Mouse (Mus musculus) gonadal fat pad, adult 2 months (tissue): ENCODE results near the gene Rac2. TPM values are rescaled to one million over a fixed set of nuclear protein-coding genes. Genes with fewer than 3 reads are reported as not detected.

Experiments
- DNase-seq: peaks from one replicate; pipeline ENCODE4 v3.0.0-alpha.2; 2012; ENCODE audit warnings: low read depth
- polyA plus RNA-seq: library from polyadenylated mRNA; depleted of rRNA; stranded (reverse); fragments of >200 nt; gene quantifications from 2 replicates; pipeline ENCODE4 v1.2.3, GENCODE M21; 2012

Rac2 gene
- polyA plus RNA-seq, 1 experiment, result 24.7 TPM

GRCm38 (mm10) chr15:78588900-78589299 lies 16.3 kb upstream of the Rac2 start:
- DNase-seq, result no peak

DNA sequence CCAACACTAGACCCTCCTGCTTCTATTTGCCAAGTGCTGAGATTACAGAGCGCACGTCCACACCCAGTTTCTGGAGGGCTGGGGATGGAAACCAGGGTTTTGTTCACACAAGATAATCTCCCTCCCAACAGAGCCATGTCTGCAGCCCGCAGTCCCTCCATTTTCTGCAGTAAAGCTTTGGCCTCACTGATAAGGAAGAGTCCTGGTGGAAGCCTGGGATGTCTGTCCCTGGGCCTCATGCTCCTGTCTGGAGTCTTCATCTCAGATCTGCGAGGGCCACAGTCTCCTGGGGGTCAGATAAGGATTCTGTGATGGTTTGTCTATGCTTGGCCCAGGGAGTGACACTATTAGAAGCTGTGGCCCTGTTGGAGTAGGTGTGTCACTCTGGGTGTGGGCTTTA lies 15.5 kb upstream of the Rac2 start:
- no peak for DNase-seq

DNA sequence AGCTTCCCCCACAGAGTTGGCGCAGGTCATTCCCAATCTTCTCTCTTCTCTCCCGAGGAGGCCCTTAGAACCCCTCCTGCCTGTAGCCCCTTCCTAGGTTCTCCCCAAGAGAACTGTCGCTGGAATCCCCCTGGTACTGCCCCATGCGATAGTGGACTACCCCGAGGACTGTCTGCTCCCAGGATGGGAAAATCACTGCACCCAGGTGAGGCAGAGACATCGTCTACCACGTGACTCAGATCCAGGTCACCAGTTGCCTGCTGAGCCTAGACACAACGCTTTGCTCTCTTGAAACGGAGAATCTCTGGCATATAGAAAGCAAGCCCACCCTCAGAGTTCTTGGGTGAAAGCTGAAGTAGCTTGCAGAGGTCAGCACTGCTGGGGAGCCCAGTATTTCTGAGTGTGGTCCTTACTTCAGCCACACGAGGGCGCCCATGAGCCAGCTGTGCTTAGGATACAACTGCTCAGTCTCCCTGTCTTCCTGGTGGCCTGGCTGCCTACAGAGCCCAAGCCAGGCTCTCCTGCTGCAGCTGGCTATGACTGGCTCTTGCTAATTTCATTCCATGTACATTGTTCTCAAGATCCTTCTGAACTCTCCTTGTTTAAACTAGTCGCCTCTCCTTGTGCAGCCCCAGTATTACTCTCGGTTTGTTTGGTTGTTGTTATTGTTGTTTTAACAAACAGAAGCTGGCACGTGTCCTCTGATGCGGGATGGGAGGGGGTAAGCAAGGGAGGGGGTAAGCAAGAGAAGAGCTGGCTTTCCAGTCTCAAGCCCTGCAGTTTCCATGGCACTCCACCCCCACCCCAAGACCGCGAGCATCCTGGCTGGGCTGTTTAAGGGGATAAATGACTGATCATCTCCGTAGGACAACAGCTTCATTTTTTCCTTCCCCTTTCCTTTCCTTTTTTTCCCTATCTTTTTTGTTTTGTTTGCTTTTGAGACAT lies 14.7 kb upstream of the Rac2 start:
- no peak for DNase-seq

DNA sequence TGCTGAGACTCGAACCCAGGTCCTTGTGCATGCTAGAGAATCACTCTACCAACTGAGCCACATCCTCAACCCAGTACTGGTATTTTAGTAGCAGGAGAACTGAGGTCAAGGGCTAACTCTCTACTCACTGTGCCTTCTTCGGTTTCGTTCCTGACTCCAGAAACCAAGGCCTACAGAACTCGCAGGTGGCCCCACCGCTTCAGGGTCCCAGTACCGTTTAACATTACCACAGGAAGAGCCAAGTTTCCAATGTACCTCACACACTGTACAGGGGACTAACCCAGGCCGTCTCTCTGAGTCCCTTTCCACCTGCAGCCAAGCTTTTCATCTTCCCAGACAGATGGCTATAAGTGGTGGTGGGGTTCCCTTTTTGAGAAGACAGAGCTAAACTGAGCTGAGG lies 12.8 kb upstream of the Rac2 start:
- no peak for DNase-seq

- no peak for DNase-seq
Observed at GRCm38 (mm10) chr15:78583352-78583751, 10.8 kb upstream of the Rac2 start.

DNA sequence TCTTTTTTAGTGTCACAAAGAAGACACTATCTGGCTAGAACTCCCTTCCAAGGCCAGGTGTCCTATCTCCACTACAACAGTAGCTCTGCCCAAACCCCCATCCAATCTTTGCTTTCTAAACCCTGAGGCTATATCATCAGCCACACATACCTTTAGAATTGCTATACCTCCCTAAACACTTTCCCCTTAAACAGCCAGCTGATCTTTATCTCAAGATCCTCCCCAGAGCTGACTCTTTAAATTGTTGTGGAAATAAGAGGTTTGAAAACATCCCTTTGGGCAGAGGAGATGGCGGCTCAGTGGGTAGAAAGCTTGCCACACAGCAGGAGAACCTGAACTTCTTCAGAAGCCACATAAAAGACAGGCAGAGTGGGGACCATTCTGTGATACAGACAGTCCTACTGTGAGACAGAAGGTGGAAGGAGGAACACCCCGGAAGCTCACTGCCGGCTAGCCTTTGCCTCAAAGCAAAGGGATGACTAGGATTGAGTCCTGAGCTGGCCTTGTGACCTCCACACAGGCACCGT lies 3.8 kb upstream of the Rac2 start:
- no peak for DNase-seq

GRCm38 (mm10) chr15:78572270-78572600 lies 348 bp downstream of the Rac2 start:
- DNase-seq, result no peak

GRCm38 (mm10) chr15:78571554-78572269 lies 871 bp downstream of the Rac2 start:
- DNase-seq, result no peak

- no peak for DNase-seq
Observed at GRCm38 (mm10) chr15:78570170-78570569, 2.4 kb downstream of the Rac2 start.

GRCm38 (mm10) chr15:78567608-78568120 lies 4.9 kb downstream of the Rac2 start:
- DNase-seq, result no peak

DNA sequence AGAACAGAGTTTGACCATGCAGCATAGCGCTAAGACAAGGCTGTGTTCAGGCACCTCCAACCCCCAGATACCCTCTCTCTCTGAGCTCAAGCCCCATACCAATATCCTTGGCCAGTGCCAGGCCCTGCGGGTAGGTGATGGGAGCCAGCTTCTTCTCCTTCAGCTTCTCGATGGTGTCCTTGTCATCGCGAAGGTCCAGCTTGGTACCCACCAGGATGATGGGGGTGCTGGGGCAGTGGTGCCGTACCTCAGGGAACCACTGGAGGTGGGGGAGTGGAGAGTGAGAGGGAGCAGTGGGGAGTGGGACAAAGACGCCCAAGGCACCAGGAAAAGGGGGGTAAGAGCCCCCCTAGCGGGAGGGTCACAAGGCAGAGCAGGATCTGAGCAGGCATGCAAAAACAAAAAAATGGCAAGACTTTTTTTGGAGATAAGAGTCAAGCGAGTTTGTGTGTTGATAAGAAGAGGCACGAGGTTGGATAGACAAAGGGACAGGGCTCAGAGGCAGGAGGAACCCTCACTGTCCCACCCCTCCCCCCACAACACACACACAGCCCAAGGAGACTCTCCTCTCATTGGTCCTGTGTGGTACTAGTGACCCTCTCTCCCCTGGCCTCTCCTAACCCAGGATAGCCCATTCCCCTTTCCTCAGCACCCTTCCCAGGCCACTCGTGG lies 7.7 kb downstream of the Rac2 start:
- DNase-seq, result no peak

DNA sequence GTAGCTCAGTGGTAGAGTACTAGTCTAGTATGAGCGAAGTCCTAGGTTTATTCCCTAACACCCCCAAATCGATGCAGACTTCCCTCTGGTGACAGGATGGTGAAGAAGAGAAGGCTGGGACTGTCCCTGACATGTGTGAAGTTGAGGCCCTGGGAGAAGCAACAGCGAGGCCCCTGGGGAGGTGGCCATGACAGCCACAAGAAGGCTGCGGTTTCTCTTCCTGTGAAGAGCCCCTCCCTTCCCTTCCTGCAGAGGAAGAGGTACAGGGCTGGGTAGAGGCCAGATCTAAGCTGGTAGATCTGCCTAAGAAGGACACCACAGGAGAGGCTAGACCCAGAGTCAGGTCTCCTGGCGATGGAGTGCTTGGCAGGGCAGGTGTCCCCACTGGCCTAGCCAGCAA lies 8.6 kb downstream of the Rac2 start:
- no peak for DNase-seq

DNA sequence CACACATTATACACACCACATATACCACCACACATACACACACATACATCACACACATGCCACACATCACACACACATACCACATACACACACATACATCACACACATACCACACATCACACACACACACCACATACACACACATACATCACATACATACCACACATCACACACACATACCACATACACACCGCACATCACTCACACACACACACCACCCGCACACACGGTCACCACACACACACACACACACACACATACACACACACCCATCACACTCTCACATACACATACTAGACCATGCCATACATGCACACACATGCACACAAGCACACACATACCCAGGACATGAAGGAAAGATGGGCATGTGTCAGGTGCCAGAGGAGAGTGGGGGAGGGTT lies 9.2 kb downstream of the Rac2 start:
- no peak for DNase-seq

DNA sequence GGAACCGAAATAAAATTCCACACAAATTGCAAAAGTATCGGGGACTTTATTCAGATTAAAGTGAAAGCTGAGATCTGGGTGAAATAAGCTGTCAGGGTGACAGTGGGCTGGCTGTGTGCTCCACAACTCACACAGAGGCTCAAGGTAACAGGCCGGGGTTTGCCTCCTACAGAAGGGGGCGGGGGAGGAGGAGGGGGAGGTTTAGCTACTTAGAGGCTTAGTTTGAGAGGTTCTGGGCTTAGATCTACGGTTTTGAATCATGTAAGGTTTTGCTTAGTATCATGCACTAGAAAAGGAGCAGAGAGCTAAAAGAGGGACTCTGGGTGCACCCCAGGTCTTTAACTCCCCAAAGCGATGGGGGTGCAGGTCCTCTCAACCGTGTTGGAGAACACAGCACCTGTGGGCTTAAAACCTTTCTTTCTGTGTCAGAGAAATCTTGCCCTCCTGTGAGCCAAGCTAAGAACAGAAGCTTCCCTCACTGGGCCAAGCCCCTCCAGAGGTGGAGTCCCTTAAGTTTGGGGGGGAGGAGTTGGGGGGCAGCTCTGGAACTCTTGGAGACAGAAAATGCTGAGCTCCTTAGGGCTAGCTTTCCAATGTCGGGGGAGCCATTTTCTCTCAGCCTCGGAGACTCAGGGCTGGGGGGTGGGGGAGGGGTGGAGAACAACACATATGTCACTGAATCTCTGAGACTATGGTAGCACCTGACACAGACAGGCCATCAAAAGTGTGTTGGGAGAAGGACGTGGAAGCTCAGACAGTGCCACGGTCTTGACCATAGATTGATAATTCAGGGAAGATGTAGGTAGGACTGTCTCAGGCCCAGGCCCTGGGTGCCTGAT lies 13.2 kb downstream of the Rac2 start:
- no peak for DNase-seq

DNA sequence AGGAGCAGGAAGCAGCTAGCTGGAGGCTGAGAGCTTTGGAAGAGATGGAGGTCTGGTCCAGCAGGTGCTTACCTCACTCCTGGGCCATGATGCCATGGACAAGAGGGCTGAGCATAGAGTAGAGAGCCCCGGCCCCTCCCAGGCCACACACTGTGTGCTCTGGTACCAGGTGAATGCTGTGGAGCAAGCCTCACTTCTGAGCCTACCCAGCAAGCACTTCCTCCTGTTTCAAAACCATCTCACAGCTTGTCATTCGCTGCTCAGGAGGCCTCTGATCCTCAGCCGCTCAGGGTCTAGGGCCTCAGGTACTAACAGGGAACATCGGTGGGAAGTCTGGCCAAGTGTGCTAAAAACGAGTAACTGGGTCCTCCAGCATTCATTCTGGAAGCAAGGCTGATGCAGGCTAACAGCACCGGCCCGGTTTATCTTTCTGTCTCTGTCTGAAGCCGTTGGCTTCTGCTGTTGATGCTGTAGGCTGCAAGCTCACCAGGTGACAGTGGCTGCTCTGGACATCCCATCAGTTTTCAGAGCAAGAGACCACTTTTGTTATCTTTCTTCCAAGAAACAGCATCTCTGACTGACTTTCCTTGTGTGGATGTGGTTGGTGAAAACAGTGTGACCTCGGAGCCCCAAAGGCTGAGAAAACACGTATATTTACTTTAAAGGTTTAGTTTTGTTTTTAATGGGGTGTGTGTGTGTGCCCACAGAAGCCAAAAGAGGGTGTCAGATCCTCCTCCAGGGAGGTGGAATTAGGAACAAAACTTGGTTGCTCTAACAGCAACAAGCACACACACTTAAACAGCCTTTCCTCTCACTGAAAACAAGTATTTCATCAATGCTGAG lies 14.7 kb downstream of the Rac2 start:
- no peak for DNase-seq

DNA sequence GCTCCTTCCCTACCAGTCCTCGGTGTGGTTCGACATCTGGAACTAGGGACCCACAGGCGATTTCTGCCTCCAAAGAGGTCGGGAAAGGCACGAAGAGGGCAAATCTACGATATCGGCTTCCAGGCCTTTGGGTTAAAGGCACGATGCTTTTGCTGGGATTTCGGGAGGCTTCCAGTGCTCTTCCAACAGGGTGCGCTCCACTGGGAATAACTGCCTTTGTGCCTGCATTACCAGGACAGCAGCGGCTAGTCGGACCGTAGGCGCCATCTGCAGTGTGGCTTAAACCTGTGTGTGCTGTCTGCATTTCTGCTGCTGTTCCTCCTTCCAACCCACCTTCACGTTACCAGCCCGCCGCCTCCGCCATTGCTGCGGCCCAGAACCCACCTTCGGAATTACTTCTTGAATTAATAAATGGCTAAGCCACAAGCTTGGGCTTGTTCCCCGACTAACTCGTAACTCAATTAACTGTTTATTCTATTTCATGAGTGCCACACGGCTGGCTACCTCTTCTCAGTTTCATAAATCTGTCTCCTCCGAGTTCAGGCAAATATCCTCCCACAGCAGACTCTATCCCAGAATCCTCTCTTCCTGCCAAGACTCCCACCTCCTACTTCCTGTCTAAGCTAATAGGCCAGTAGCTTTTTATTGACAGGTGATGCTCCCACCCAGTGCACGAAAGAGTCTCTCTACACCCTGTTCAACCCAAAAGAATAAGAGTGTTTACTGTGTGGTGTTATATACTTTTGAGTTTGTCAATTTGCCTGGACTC lies 17.9 kb downstream of the Rac2 start:
- no peak for DNase-seq

- DNase-seq, result no peak
Observed at GRCm38 (mm10) chr15:78549189-78549734, 23.3 kb downstream of the Rac2 start.

GRCm38 (mm10) chr15:78548711-78549110 lies 23.9 kb downstream of the Rac2 start:
- no peak for DNase-seq

DNA sequence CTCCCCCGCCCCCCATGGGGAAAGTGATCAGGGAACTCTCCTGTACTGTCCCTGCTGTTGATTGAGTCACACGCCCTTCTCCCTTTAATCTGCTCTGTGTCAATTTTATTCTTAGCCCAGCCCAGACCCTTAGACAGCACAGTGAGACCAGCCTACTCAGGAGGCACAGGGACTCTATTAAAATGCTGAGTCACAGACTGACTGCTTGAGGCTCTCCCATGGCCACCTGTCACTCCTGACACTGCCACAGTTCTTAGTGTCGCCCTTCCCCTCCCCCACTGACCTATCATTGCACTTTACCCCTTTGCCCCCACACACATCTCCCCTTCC lies 24.3 kb downstream of the Rac2 start:
- no peak for DNase-seq
